Mouse (Mus musculus): ENCODE results near the gene Car8.
"Not testable (repeated sequence)": the region's sequence is repeated elsewhere in the genome, so short reads cannot be mapped to it uniquely, and the experiment has no call there.

Car8 gene

DNA sequence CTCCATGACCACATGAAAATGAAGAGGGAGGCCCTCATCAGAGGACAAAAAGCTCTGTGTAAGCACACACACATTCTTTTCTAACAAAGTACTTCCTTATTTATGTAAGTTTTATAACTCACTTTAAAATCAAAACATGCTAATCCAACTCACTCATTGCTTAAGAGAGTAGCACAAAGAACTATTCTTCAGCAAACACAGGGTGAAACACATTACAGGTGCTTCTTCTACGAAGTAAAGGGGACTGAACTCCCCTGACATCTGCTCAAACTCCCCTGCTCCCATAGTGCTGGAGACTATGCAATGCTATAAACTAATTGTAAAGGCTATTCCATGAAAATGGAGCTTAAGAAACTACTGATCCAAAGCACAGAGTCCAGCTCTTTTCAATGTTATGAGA is 35.5 kb downstream of the Car8 start:
- no peak for DNase-seq (ENCODE audit: low spot score in 2 of 2)

DNA sequence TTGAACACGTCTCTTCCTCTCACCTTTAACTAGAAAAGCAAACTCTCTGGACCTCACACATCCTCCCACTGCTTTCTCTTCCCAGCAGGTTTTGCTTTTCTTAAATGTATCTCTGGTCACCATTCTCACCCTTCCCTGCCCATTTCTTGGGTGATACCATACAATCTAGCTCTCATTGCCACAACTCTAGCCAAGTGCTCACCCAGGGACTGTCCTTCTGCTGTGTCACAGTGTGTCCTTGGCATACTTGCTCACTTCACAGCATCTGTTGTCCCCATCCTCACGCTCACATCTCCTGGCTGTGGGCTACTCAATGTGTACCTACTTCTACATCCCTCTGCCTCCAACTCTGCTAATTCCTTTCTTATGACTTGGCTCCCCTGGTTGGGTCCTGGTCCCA is 37.2 kb downstream of the Car8 start:
- no peak for DNase-seq (ENCODE audit: low spot score in 2 of 2)

DNA sequence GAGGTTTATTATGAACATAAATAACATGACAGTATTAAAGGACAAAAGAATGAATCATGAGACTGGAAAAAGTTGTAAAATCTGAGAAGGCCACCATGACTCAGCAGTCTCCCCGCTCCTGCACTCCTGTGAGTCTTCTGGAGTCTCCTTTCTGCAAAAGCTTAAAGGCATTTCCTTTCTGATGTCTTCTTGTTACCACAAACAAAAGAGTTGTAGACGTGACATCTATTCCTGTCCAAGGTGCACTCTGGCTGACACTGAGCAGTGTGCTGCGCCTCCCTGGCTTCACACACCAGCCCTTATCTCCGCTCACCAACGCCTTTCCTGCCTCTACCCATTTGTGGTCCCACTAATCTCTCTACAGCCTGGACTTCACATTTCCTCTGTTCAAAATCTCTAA is 38.8 kb downstream of the Car8 start:
- no peak for DNase-seq (ENCODE audit: low spot score in 2 of 2)

DNA sequence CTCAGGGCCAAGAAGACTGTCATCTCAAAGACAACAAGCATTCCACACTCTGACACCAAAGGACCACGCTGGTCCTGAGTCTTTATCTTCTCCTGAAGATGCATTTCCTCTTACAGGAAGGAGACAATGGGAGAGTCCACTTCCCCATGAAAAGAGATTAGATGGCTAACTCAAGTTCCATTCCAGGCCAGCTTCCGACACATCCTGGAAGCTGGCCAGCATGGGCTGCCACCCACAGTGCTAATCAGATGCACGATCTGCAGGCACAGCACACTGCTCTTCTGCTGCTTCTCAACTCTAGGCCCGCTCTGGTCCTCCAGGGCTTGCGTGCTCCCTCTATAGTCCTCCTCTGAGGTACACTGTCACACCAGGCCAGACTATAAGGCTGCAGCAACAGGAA is 40.8 kb downstream of the Car8 start:
- DNase-seq (ENCODE audit: low spot score in 2 of 2) = peak in 1 of 2 experiments; percentile 14

DNA sequence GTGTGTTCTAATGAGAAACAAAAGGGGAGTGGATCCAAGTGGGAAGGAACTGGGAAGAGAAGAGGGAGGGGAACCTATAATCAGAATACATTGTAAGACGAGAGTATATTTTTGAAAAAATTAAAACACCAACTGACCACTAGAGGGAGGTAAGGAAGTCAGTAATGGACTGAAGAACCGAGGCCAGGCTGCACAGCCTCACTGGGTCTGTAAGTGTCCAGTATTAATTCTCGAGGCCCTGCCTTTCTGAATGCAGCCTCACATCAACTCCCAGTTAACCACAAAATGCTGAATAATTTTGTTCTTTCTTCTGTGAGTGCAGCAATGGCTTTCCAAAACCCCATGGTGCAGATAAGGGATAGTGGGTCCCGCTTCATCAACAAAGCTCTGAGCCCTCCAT is 48.4 kb downstream of the Car8 start:
- DNase-seq (ENCODE audit: low spot score in 2 of 2) = no peak

DNA sequence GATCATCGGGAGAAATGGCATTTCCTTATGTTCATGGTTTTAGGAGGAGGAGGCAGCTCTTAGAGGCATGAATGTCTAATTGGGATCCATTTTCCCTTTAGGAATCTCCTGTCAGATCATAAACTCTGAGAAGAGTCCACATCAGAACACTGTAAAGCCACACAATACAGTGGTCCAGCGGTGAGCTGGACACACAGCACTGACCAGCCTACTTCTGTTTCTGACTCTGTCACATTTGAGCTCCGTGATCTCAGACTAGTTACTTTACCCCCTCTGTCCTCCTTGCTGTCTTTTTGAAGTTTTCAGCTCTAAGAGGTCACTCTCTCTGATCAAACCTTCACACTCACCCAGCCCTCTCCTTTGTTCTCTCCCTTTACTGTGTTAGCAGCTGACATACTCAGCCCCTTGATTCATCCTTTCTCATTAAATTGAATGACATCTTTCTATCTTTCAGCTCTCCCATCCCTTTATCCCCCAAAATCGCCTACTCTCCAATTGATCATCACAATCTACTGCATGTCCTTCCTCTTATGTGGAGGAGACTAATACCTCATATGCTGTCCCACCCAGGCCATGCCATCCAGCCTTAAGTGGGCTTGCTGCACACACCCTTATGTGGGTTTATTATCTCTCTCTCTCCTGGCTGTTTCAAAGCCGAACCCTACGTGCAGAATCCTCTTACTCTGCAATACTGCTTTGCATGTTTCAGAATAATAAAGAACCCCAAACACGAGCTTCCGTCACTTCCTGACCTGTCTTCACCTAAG is 51.7 kb downstream of the Car8 start:
- no peak for DNase-seq (ENCODE audit: low spot score in 2 of 2)

DNA sequence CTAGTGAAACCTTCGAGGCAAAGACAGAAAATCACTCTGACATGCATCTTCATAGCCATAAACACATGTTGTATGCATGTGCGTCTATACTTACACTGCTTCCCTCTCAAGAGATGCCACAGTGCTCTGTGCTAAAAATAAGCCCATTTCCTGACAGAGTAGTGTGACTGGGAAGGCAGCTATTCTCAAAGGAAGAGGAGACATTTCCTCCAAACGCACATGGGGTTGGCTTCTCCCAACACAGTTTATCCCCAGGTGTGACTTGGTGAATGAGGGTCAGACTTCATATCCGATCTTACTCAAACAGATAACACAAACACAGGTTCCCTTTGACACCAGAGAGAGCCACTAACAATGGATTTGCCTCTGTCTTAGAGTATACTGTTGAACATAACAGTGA is 58.3 kb downstream of the Car8 start:
- DNase-seq (ENCODE audit: low spot score in 2 of 2) = no peak

DNA sequence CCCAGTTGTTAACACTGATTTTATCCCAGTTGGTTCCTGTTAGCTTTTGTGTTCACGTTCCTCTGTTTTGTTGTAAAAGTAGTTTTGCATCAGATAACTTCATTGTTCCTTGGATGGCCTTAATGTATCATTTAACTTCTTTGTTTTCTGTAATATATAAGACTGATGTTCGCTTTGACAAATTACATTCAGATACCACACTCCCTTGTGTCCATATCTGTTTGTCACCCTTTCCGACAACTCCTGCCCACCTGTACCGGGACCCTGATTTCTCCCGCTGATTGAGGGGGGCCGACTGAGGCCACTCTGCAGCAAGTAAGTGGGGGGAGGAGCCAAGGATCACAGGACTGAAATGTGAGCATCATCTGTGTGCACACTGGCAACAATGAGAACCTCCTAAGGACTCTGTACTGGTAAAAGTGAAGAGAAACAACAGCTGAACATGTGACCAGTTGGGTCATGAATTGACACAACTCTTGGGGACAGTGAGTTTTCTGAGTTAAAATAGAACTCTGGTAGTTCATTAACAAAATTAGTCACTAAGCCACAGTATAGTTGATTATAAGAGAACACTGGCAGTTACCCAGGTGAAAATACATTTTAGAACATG is 84.1 kb downstream of the Car8 start:
- DNase-seq (ENCODE audit: low spot score in 2 of 2) = no peak

DNA sequence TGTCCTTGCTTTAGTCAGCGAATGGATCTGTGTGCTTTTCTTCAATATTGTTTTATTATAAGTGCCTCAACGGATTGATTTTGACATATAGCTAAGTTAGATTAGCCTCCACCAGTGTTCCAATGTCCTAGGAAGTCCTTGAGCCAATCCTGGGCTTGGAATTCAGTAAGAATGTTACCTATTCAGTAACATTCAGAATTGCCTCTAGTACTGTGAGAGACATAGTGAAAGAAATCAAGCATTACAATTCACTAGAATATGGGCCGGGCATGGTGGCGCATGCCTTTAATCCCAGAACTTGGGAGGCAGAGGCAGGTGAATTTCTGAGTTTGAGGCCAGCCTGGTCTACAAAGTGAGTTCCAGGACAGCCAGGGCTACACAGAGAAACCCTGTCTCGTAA is 84.9 kb downstream of the Car8 start:
- DNase-seq (ENCODE audit: low spot score in 2 of 2) = not testable (repeated sequence)

DNA sequence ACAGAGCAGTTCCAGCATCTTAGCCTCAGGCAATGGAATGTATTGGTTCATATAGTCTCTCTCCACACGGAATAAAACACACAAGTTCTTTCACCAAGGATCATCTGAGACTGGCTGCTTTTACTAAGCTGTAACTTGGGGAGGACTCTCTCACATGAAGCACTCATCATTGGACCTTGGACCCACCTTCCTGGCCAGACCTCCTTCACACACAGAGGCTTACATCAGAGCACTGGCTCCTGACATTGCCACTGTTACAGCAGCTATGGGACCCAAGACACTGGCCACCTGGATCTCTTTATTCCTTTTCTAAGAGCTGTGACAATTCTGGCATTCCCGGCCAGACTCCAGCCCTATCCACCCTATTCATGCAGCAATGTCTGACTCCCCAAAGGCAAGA is 101.4 kb downstream of the Car8 start:
- no peak for DNase-seq (ENCODE audit: low spot score in 2 of 2)

DNA sequence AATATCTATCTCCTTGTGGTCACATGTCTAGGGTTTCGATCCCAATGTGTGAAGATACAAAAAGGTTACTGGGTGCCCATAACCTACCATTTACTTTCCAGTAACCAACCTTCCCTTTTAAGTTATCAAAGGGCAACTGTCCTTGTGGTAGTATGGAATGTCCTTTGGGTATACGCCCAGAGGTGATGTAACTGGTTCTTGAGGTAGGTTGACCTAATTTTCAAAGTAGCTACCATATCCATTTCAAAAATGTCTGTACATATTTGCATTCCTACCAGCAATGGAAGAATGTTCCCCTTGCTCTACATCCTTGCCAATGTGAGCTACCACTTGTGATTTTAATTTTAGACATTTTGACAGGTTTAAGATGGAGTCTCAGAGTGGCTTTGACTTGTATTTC is 106.8 kb downstream of the Car8 start:
- DNase-seq (ENCODE audit: low spot score in 2 of 2) = no peak

DNA sequence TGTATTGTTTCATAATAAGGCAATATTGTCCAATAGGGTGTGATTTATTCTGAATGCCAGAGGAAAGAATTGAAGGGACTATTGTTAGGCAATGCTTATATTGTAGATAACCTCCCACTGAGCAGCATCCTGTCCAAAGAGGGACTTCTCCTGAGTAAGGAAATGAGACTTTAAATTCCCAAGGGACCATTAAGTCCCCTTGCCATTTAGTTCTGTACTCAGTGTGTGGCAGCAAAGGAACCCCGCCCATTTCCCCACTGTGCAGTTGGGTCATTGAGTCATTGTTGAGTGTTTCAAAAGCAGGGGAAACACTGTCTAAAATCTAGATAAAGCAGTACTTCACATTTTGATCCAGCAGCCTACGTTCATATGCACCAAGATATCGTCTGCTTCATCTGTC is 125.3 kb downstream of the Car8 start:
- DNase-seq (ENCODE audit: low spot score in 2 of 2) = no peak

DNA sequence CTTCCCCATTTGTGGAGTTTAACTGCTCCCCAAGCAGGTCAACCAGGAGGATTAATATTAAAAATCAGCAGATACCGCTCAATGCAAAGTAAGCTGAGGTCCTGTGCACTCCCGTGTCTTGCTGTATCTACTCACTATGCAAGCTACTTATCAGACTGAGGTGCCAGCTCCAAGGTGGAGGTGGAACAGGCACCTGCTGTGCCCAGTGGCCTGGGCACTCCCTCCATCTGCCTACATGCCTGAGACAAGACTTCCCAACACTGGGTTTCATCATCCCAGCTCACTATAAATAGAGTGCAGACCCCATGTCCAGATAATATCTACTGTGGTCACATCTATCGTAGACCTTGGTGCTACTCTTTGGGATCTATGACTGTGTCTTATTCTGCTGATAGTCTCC is 127.0 kb downstream of the Car8 start:
- DNase-seq (ENCODE audit: low spot score in 2 of 2) = no peak

DNA sequence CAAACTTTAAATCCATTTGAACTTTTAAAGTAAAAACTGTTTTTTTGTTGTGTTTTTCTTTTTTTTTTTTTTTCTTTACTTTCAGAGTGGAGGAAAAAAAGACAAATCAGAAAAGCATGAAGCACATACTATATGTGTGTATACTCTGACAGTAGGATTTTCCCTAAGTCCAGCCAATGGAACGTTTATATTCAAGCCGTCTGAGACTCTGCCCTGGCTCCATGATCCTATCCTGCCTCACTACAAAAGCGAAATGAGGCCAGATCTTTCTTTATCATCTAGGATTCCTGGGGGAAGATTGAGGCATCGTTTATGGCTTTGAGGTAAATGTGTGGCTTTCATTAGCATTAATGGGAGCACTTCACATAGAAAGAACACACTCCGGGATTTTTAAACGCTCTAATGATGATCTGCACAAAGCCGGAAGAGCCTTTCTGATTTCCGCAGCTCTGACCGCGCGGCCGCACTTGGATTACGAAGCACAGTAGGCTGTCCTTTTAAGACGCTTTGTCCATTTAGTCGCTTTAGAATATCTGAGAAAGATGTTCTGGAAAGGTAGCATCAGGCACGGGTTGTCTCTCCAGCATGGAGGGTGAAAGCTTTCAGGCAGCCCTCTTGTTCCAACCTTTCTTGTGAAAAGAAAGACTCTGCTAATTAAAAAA is 128.8 kb downstream of the Car8 start:
- no peak for DNase-seq (ENCODE audit: low spot score in 2 of 2)

DNA sequence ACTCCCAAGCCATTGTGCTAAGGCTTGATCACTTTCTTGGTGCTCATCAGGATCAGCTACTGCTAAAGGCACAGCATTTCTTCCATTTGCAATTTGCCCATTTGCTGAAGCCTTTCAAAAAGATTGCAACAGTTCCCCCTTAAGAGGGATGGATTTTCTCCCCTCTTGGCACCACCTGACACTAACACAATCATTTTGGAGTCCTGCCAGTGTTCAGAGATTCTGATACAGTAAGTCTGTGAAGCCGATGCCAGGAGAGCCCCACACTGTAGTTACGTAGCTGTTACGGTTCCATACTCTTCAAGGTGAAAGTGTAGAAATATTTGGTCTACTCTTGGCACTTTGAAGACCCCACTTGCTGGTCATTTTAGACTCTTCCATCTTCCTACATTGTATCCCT is 137.4 kb downstream of the Car8 start:
- DNase-seq (ENCODE audit: low spot score in 2 of 2) = no peak

DNA sequence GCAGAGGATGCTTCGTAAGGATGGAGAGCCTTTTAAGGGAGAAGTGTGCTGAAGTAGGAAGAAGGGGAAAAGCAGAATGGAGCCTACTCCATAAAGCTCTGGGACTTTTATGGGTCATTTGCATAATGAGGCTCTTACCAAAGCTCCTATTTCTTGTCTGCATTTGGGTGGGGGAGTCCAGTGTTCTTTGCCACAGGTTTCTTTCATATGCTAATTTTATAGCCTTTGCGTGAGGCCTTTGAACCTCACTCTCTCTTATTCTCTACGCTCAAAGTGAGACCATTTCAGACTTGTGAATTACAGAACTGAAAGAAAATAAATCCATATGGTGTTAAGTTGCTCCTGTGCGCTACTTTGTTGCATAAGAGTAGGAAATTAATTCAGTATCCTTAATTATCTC is 140.8 kb downstream of the Car8 start:
- no peak for DNase-seq (ENCODE audit: low spot score in 2 of 2)

DNA sequence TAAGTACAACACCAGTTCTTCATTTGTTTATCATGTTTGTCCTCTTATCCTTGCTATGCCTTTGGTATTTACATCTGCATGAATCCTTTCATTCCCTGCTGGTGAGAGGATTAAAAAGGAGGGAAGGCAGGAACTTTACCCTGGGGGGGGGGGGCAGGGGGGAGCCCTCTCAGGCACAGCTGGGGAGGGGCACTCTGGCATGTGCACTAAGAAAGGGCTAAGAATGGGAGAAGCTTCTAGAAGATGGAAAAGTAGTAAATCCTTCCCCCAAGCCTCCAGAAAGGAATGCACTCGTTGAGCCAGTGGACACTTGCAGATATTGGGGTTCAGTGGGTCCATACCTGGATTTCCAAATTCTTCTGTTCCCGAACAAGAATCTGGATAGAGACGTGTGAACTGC is 141.2 kb downstream of the Car8 start:
- DNase-seq (ENCODE audit: low spot score in 2 of 2) = no peak

DNA sequence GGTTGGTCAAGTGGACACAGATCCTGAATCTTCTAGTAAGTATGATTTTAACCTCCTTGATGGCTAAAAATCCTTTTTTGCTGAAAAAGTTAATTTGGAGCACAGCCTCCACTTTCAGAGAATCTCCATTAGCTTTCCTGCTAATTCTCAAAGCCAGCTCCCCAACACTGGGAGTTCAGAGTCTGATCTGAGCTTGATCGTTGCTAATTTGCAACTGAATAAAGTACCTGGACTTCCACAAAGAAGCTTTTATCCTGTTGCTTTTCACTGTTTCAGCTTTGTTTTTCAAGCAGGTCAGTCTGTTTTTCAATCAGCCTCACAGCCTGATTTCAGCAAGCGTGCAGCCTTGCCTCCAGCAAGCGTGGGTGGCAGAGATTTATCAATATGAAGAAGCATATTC is 145.3 kb downstream of the Car8 start:
- DNase-seq (ENCODE audit: low spot score in 2 of 2) = not testable (repeated sequence)

Measured in cerebellum, postnatal 4 days (tissue).